Mouse (Mus musculus): ENCODE results near the gene D630039A03Rik.
A peak's percentile ranks its signal among the peaks of the same experiment; 100 is the strongest.

D630039A03Rik gene

DNA sequence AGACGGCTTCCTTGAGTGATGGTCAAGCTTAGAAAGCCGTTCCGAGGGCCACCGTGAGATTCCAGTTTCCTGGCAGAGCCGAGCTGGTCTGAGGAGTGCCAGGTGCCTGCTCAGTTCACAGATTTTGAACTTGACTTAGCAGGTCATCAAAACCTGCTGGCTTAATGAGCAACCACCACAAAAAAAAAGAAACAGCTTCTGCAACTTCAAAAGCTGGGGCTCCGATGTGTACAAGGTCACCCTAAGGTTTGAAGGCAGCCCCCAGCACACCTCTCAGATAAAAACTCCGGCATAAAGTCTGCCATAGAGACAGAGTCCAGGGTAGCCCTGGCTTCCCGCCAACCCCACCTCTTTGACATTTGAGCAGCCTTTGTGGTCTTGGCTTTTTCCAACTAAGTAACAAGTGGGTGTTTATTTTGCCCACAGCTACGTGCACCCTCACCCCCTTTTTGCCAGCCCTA, at the start of gene D630039A03Rik:
TSS of gene D630039A03Rik (minus strand) at position 97 of the 461 bp plus-strand sequence.
- DNase-seq (ENCODE audit: low spot score in 2 of 2), result no peak

DNA sequence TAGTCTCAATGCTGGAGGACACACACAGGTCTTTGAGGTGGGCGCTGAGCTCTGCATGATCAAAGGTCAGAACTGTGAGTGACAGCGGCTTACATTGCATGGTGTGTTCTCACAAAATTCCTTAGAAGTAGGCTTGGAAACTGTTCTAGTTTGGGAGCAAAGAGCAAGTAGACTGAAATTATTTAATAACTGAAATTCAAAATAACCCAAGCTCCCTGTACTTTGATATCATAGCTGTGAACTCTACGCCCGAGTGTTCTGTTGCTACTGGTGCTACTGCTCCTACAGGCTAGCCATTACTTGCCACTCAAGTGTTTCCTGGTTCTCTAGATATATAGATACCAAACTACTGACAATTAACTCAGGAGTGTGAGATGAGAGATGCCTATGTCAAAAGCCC, 49.4 kb upstream of the D630039A03Rik start:
- DNase-seq (ENCODE audit: low spot score in 2 of 2), result no peak

DNA sequence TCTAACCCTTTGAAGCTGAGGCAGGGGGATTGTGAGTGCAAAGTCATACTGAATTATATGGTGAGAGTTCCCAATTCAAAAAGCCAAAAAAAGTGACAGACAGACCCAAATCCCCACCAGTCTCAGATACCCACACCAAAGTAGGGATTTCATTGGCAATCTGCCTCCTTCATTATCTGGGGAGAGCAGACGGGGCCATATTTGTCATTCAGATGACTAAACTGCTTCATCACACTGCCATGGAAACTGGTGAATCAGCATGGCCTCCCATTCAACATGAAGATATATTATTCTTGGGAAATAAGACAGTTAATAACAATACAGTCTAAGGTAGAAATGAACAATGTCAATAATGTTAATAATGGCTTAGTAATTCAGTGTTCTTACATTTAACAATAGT, 48.0 kb upstream of the D630039A03Rik start:
- no peak for DNase-seq (ENCODE audit: low spot score in 2 of 2)

- no peak for DNase-seq (ENCODE audit: low spot score in 2 of 2)
Measured at GRCm38 (mm10) chr4:57959056-57959455, 43.0 kb upstream of the D630039A03Rik start.

- no peak for DNase-seq (ENCODE audit: low spot score in 2 of 2)
Measured at GRCm38 (mm10) chr4:57958098-57958497, 42.0 kb upstream of the D630039A03Rik start.

GRCm38 (mm10) chr4:57957200-57958085, 41.3 kb upstream of the D630039A03Rik start:
- DNase-seq (ENCODE audit: low spot score in 2 of 2), result no peak

- DNase-seq (ENCODE audit: low spot score in 2 of 2), result peak; percentile 87 to 95
Measured at GRCm38 (mm10) chr4:57956029-57956960, 40.2 kb upstream of the D630039A03Rik start, which contains the start of gene Txn1. Txn1 (minus strand) TSS chr4:57956411.

DNA sequence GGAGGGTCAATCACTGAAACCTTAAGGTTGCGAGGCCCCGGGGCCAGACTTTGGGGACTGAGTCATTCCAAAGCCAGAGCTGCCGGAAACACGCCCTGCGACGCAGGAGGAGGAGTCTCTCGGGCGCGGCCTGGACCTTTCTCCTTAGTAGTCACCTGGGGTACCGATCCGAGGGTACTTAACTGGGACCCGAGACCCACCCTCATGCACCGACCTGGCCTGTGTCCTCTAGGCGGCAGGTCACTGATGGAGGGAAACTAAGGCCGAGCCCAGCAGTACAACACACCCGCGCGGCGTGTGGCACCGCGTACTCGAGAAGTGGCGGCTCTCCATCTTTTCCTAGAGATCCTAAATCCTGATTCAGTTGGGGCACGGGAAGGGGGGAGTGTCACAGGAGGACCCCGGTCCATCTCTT, 39.5 kb upstream of the D630039A03Rik start:
- DNase-seq (ENCODE audit: low spot score in 2 of 2), result peak in 1 of 2 experiments; percentile 65

DNA sequence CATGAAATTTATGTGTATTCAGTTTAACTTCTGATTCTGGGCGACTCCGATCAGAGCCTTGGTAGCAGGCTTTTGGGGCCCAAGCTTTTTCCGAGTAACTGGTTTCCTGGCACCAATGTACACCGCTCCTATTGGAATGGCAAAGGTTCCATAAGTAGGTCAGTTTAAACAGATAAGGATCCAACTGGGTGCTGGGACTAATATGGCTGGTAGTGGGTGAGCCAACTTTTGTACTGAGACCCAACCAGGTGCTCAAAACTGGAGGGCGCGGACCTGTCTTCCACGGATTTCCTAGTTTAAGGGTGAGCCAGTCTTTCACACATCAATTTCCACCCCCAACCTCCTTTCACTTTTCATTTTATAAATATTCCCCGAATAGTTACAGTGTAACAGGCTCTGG, 38.9 kb upstream of the D630039A03Rik start:
- DNase-seq (ENCODE audit: low spot score in 2 of 2), result peak in 1 of 2 experiments; percentile 13

- no peak for DNase-seq (ENCODE audit: low spot score in 2 of 2)
Measured at GRCm38 (mm10) chr4:57954580-57954979, 38.5 kb upstream of the D630039A03Rik start.

DNA sequence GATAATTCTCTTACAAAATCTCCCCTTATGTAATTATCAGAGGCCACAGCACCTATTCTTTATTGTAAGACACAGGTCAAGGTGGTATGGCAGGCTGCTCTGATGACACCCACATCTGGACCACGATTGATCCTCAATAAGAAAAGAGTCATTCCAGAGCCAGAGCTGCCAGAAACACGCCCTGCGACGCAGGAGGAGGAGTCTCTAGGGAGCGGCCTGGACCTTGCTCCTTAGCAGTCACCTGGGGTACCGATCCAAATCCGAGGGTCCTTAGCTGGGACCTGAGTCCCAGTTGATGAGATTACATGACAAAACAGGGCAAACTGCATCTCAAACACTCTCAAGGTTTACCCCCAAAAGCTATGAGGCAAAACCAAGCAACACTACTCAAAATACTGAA, 37.7 kb upstream of the D630039A03Rik start:
- DNase-seq (ENCODE audit: low spot score in 2 of 2), result no peak

DNA sequence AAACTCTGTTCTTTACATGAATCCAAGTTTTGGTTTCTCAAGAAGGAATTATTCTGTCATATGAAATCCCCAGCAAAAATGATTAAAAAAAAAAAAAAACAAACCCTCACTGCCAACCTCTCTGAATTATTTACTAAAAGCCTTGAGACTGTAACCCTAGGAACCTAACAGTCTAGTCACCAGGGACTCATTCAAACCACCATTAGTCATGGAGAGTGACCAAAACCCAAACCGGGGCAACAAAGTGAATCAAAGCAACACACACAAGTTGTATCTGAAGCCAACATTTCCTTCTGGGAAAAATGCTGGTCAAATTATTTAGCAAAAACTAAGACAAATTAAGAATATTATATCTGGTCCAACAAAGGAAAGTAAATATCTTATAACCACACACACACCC, 36.8 kb upstream of the D630039A03Rik start:
- no peak for DNase-seq (ENCODE audit: low spot score in 2 of 2)

DNA sequence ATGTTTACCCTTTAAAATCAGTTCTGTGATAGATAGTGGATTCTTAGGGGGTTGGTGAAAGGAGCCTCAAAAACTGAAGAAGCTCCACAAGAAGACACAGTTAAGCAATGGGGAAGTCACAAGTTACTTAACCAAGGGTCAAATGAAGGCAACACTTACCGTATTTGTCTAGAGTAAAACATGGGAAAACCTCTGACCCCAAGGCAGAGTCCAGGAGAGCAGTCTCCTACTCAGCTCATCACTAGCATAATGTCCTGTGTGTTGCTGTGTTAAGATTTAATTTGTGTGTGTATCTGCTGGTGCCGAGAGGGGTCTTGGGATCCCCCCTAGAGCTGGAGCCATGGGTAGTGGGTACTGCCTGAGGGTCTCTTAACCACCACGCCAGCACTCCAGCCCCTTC, 36.3 kb upstream of the D630039A03Rik start:
- no peak for DNase-seq (ENCODE audit: low spot score in 2 of 2)

- no peak for DNase-seq (ENCODE audit: low spot score in 2 of 2)
Measured at GRCm38 (mm10) chr4:57949866-57950265, 33.8 kb upstream of the D630039A03Rik start.

GRCm38 (mm10) chr4:57947476-57947875, 31.4 kb upstream of the D630039A03Rik start:
- no peak for DNase-seq (ENCODE audit: low spot score in 2 of 2)

GRCm38 (mm10) chr4:57947036-57947435, 30.9 kb upstream of the D630039A03Rik start:
- no peak for DNase-seq (ENCODE audit: low spot score in 2 of 2)

DNA sequence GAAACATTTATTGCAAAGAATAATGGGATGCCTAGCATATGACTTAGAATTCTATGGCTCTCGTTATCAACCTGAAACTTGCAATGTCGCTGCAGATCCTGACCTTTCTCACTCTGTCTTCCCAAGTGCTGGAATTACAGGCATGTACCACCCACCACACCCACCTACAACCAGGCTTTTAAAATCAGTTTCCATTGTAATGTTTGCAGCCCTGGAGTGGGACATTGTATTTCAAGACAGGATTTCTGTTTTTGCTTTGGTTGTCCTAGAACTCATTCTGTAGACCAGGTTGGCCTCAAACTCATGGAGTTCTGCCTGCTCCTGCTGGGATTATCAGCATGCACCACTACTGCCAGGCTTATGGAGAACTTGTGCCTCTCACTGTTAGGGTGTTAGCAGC, 26.8 kb upstream of the D630039A03Rik start:
- DNase-seq (ENCODE audit: low spot score in 2 of 2), result no peak

DNA sequence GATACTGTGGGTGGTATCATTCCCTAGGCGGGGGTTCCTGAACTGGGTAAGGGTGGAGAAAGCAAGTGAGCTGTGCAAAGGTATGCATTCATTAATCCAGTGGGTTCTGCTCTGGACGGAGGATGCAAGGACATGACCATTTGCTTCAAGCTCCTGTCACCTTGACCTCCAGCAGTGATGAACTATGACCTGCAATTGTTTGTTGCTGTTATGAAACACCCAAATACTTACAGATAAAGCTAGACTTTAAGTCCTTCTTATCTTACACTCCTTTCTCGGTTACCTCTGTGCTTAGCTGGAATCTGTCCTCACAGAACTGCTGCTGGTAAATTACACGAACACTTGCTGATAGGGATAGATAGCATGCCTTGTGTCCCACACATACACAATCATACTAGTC, 24.5 kb upstream of the D630039A03Rik start:
- DNase-seq (ENCODE audit: low spot score in 2 of 2), result no peak

DNA sequence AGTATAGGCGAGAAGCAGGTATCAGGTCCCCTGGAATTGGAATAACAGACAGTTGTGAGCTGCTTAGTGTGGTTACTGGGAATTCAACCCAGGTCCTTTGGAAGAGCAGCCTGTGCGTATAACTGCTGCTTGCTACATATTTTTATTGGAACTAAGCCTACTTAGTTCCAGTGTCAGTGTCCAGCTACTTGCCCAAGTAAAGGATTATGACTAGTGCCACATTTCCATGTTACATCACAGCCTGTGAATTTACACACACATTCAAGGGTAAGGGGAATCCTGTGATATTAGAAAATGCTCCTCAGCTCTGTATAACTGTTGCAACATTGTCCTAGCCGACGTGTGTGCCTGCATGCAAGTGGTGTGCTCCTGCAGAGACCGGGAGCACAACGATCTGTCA, 21.2 kb upstream of the D630039A03Rik start:
- no peak for DNase-seq (ENCODE audit: low spot score in 2 of 2)

DNA sequence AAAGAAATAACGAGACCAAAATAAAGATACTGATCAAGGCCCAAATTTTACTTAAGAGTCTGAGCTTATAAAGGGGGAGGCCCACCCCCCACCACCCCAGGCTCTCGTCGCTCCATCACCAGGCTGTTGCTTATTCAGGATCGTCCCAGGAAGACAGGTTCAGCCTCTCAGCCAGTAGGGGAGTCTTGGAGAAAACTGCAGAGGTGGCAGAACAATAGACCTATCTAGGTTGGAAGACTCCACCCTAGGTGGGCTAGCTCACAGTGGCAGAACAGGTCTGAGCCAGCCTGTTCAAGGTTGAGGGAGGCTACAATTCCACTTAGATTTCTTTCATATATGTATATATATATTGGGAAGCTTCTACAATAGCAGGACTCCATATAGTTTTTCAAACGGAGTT, 18.1 kb upstream of the D630039A03Rik start:
- no peak for DNase-seq (ENCODE audit: low spot score in 2 of 2)

DNA sequence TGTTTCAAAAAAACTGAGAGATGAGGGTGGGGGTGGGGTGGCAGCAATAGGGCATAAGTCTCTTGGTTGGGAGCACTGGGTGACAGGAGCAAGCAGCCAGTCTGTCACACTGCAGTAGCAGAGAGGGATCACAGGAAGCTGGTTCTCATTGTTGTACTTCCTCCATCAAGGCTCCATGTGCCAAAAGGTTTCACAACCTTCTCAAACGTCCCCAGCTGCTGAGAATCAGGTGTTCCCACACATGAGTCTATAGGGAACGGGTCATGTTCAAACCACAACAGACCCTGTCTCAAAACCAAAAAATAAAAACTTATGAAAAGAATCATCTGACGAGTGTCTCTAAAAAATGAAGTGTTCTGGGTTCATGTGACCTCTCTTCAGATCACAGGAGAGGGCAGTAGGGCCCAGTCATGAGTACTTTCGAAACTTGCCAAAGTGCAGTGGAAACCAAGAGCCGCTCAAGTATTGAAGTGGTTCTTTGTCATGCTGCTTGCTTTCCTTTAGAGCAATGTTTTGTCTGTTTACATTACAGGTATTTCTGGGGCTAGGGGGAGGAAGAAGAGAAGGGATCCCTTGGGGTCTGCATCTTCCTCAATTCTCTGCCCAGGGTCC, 14.6 kb upstream of the D630039A03Rik start:
- no peak for DNase-seq (ENCODE audit: low spot score in 2 of 2)
